Comparison of ENCODE assay signal across 24 mouse cellular contexts in the genomic region with DNA sequence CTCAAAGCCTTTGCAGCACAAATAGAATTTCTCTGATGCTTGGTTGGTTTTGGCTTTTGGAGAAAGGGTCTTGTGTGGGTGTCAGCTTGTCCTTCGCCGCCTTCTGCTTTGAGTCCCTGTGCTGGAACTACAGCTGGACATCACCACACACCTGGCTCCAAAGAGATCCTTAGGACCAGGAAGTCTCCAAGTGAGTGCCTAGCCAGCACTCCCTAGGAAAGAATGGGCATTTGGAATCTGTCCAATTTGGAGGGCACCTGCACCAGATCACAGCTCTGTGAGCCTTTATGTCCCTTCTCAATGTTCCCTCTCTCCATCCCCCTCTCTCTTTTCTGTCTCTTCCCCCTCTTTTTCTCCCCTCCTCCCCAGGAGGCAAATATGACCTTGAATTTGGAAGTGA. TPM values are rescaled to one million over a fixed set of nuclear protein-coding genes. Genes with fewer than 3 reads are reported as not detected.
"Had no signal": no experiment of that assay in that cellular context is flagged by ENCODE, and none has a peak within 500 bp of the region (broad histone marks: within the 10 kb centered on the region; RNA-seq: fewer than 3 reads in every experiment).

No protein-coding gene starts in this region.

- H3K4me1 ChIP-seq: neural tube, embryonic 13.5 days; neural tube, embryonic 15.5 days; stomach, embryonic 15.5 days had no signal

- H3K9me3 ChIP-seq: neural tube, embryonic 13.5 days; neural tube, embryonic 15.5 days; stomach, embryonic 15.5 days had no signal

- H3K27me3 ChIP-seq: neural tube, embryonic 13.5 days; neural tube, embryonic 15.5 days; stomach, embryonic 15.5 days had no signal

- H3K4me3 ChIP-seq: neural tube, embryonic 13.5 days; neural tube, embryonic 15.5 days; stomach, embryonic 15.5 days had no signal

- H3K9ac ChIP-seq: neural tube, embryonic 13.5 days; neural tube, embryonic 15.5 days; stomach, embryonic 15.5 days had no signal

- H3K27ac ChIP-seq: neural tube, embryonic 13.5 days; neural tube, embryonic 15.5 days; stomach, embryonic 15.5 days; stomach, postnatal 0 days had no signal

- H3K4me2 ChIP-seq: neural tube, embryonic 13.5 days; neural tube, embryonic 15.5 days; stomach, embryonic 15.5 days had no signal

- DNase-seq: retina, postnatal 1 day; right cerebral cortex, adult 18-20 months; right cerebral cortex, postnatal 14 days; right cerebral cortex, postnatal 25 days; right cerebral cortex, postnatal 4 days; spleen, adult 18-20 months; thymus, adult 18-20 months; thymus, adult 2 months; thymus, postnatal 14 days; thymus, postnatal 25 days; thymus, postnatal 36 days; thymus, postnatal 4 days had no signal

- H3K36me3 ChIP-seq: neural tube, embryonic 13.5 days; neural tube, embryonic 15.5 days; stomach, embryonic 15.5 days had no signal

RNA-seq across cellular contexts. Expression of gene Gm49496, which starts 25.5 kb away (rescaled TPM):
- polyA plus RNA-seq: neural tube, embryonic 13.5 days; neural tube, embryonic 14.5 days; neural tube, embryonic 15.5 days; small intestine, adult 2 months; spleen, adult 2 months; stomach, embryonic 14.5 days; stomach, embryonic 15.5 days; stomach, embryonic 16.5 days; stomach, postnatal 0 days; testis, adult 2 months; thymus, adult 2 months; thymus, postnatal 0 days; urinary bladder, adult 2 months had no signal
